Mouse (Mus musculus) liver, embryonic 14.5 days (tissue): ENCODE measurements around the gene Tmed9. TPM values are rescaled to one million over a fixed set of nuclear protein-coding genes. Genes with fewer than 3 reads are reported as not detected.

ENCODE experiments used
- ATAC-seq: fragments of 200-750 bp; cut with Nextera tagmentation; 2 replicates; pipeline ENCODE4 v1.8.0; 2017; ENCODE audit warnings: moderate number of reproducible peaks, mild to moderate bottlenecking, moderate library complexity; ENCODE audit not compliant: insufficient read depth
- DNase-seq, 3 experiments: peaks; one replicate each; pipeline ENCODE4 v3.0.0-alpha.2; 2012 to 2013; ENCODE audit warnings: low read depth in 3 of 3, low spot score in 3 of 3
- H3K27ac ChIP-seq: fragments of 300-500 bp; sonication (generic); 2 replicates; pipeline ENCODE4 v1.5.1; 2014; ENCODE audit warnings: moderate library complexity, mild to moderate bottlenecking, control low read depth, inconsistent platforms
- H3K27me3 ChIP-seq: fragments of 300-500 bp; sonication (generic); 2 replicates; pipeline ENCODE4 v1.6.1; 2014; ENCODE audit warnings: mild to moderate bottlenecking, low read length, moderate library complexity; ENCODE audit not compliant: control insufficient read depth, insufficient read depth
- H3K36me3 ChIP-seq: fragments of 300-500 bp; sonication (generic); replicated peaks from 2 replicates; pipeline ENCODE4 v1.6.1; 2014; ENCODE audit warnings: low read depth; ENCODE audit not compliant: control insufficient read depth, insufficient read depth
- H3K4me1 ChIP-seq, 2 experiments: fragments of 200-500 bp in 1 of 2; fragments of 300-500 bp in 1 of 2; sonication (generic) in 1 of 2; replicated peaks; 2 replicates each; pipeline ENCODE4 v1.6.1; 2012 to 2014; ENCODE audit warnings: antibody characterized with exemption in 1 of 2, inconsistent platforms in 1 of 2, low read length in 1 of 2; ENCODE audit not compliant: control insufficient read depth in 2 of 2, insufficient read depth in 2 of 2
- H3K4me2 ChIP-seq: fragments of 300-500 bp; sonication (generic); 2 replicates; pipeline ENCODE4 v1.6.1; 2014; ENCODE audit warnings: low read depth, mild to moderate bottlenecking, control low read depth, moderate library complexity
- H3K4me3 ChIP-seq, 2 experiments: fragments of 200-500 bp in 1 of 2; fragments of 300-500 bp in 1 of 2; sonication (generic) in 1 of 2; 2 replicates each; pipeline ENCODE4 v1.5.1; 2012 to 2014; ENCODE audit warnings: low read depth in 2 of 2, low read length in 2 of 2, mild to moderate bottlenecking in 2 of 2, control low read depth in 1 of 2, inconsistent platforms in 1 of 2, moderate library complexity in 1 of 2; ENCODE audit not compliant: insufficient read depth in 1 of 2
- H3K9ac ChIP-seq: fragments of 300-500 bp; sonication (generic); replicated peaks from 2 replicates; pipeline ENCODE4 v1.6.1; 2014; ENCODE audit warnings: mild to moderate bottlenecking, control low read depth, moderate library complexity
- H3K9me3 ChIP-seq: fragments of 300-500 bp; sonication (generic); 2 replicates; pipeline ENCODE4 v1.6.1; 2016; ENCODE audit warnings: low read length, mixed read lengths; ENCODE audit not compliant: control insufficient read depth
- CTCF ChIP-seq: IDR thresholded peaks from 2 replicates; pipeline ENCODE4 v1.5.1; 2016; ENCODE audit warnings: antibody characterized with exemption, low read depth, control low read depth
- EP300 ChIP-seq: IDR thresholded peaks from 2 replicates; pipeline ENCODE4 v1.6.1; 2016; ENCODE audit warnings: antibody characterized with exemption, low read depth
- WGBS: fragments of 180-500 bp; shearing (Covaris S2); extraction: QIAGEN DNeasy Blood & Tissue Kit; methylation state at CpG from one replicate; pipeline ENCODE4 v1.1.7; 2014; ENCODE audit not compliant: insufficient replicate concordance; 5-methylcytosine and 5-hydroxymethylcytosine counted together
- polyA plus RNA-seq, 2 experiments: library from polyadenylated mRNA; depleted of rRNA in 1 of 2; stranded (reverse) in 1 of 2; unstranded in 1 of 2; fragments of >200 nt; fragmentation: Nextera tagmentation in 1 of 2; extraction: Ambion mirVana in 1 of 2; gene quantifications; 2 replicates each; pipeline versions ENCODE4 v1.2.1 to v1.2.3; 2012 to 2014

Gene Tmed9
- polyA plus RNA-seq (2012; rRNA removed), result 36.9 and 58.3 TPM in 2 replicates
- polyA plus RNA-seq (2014; fragmentation: Nextera tagmentation; extraction: Ambion mirVana), result 19.5 and 20.7 TPM in 2 replicates

- peaks cover 8 to 16% of the 10 kb centered on the region in 2 experiments for H3K4me1 ChIP-seq
- no peak for DNase-seq
- H3K27me3 ChIP-seq, result no peaks in the 10 kb centered on the region
- H3K9me3 ChIP-seq, result no peaks in the 10 kb centered on the region
- H3K36me3 ChIP-seq, result no peaks in the 10 kb centered on the region
- TF ChIP-seq CTCF (no peak), EP300 (no peak)
- no peak for ATAC-seq
- no peak within 1 kb of the TSS for H3K4me3 ChIP-seq
- no peak within 1 kb of the TSS for H3K27ac ChIP-seq
- H3K9ac ChIP-seq, result no peak within 1 kb of the TSS
- no peak within 1 kb of the TSS for H3K4me2 ChIP-seq
- WGBS, result 95% methylated on average over 2 of the region's 2 CpGs
These were observed at the start of gene Tmed9 for GRCm38 (mm10) chr13:55573432-55573831. Gene Tmed9, plus strand, starts transcription at chr13:55573732.

- DNase-seq, result no peak
- ATAC-seq, result no peak
- 79% methylated on average over 23 of the region's 23 CpGs for WGBS
- Histone ChIP-seq H3K9ac (no peak overlapping the region), H3K4me3 (no peak overlapping the region), H3K4me1 (peaks cover 0 to 14% of the 10 kb centered on the region in 2 experiments; a peak in 1 of 4 replicates), H3K27ac (no peak overlapping the region), H3K9me3 (no peaks in the 10 kb centered on the region), H3K36me3 (no peaks in the 10 kb centered on the region), H3K4me2 (no peak overlapping the region), H3K27me3 (no peaks in the 10 kb centered on the region)
- TF ChIP-seq EP300 (no peak), CTCF (no peak)
These were observed 49.5 kb upstream of the Tmed9 start for GRCm38 (mm10) chr13:55523951-55524600.

GRCm38 (mm10) chr13:55525733-55526553 is 47.6 kb upstream of the Tmed9 start:
- H3K36me3 ChIP-seq, result peaks cover 7% of the 10 kb centered on the region
- H3K4me2 ChIP-seq, result no peak overlapping the region
- WGBS, result 66% methylated on average over 16 of the region's 16 CpGs
- ATAC-seq (no peak), DNase-seq (no peak)
- no peaks in the 10 kb centered on the region for H3K27me3 ChIP-seq
- H3K9ac ChIP-seq, result no peak overlapping the region
- no peaks in the 10 kb centered on the region for H3K9me3 ChIP-seq
- H3K4me3 ChIP-seq, result no peak overlapping the region
- H3K4me1 ChIP-seq, result peaks cover 0 to 19% of the 10 kb centered on the region in 2 experiments; a peak in 2 of 4 replicates
- TF ChIP-seq CTCF (no peak), EP300 (no peak)
- H3K27ac ChIP-seq, result no peak overlapping the region

- peaks cover 7% of the 10 kb centered on the region for H3K36me3 ChIP-seq
- no peaks in the 10 kb centered on the region for H3K9me3 ChIP-seq
- H3K4me1 ChIP-seq, result peaks cover 0 to 19% of the 10 kb centered on the region in 2 experiments; a peak in 2 of 4 replicates
- DNase-seq, result no peak
- TF ChIP-seq CTCF (no peak), EP300 (no peak)
- no peak for ATAC-seq
- no peak overlapping the region; the same call in 1 of the 2 replicates for H3K4me2 ChIP-seq
- WGBS, result 71% methylated on average over 16 of the region's 16 CpGs
- no peaks in the 10 kb centered on the region for H3K27me3 ChIP-seq
- no peak overlapping the region for H3K9ac ChIP-seq
- H3K27ac ChIP-seq, result no peak overlapping the region
- no peak overlapping the region for H3K4me3 ChIP-seq
These were observed 46.3 kb upstream of the Tmed9 start for GRCm38 (mm10) chr13:55527212-55527611.
